Mouse (Mus musculus) C2C12 (cell line): ENCODE results near the gene Mamdc4.

ENCODE experiments used
- CEBPB ChIP-seq: IDR thresholded peaks from one replicate; pipeline ENCODE4 v1.6.1; 2011; ENCODE audit warnings: low read depth, mild to moderate bottlenecking, control low read depth, moderate library complexity
- CTCF ChIP-seq: IDR thresholded peaks from one replicate; pipeline ENCODE4 v1.5.1; 2011; ENCODE audit not compliant: control insufficient read depth, insufficient read depth, insufficient read length
- MAX ChIP-seq: IDR thresholded peaks from one replicate; pipeline ENCODE4 v1.6.1; 2011; ENCODE audit warnings: mild to moderate bottlenecking, control low read depth
- MYOD1 ChIP-seq: IDR thresholded peaks from one replicate; pipeline ENCODE4 v1.6.1; 2011; ENCODE audit warnings: low read depth; ENCODE audit not compliant: control insufficient read depth, insufficient read length
- USF1 ChIP-seq: IDR thresholded peaks from one replicate; pipeline ENCODE4 v1.6.1; 2011; ENCODE audit warnings: low read depth, mild to moderate bottlenecking, control low read depth, moderate library complexity

DNA sequence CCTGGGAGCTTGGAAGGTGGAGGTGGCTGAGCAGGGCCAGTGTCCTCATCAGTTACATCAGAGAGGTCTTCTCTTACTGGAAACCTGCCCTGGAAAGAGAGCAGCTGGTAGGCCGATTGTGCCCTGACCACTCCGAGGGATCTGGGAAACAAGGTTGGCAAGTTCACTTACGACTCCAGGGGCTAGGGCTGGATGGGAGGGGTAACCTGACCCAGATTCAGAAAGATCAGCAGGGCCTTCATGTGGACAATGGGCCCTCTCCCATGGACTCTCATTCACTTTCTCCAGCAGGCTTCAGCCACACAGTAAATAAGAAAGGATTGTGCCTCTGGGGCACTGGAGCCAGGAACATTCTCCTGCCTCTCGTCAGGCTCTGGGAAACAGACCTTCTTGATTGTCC, 10.2 kb upstream of the Mamdc4 start:
- no peak for TF ChIP-seq CTCF
- no peak for TF ChIP-seq MAX
- no peak for TF ChIP-seq MYOD1
- no peak for TF ChIP-seq USF1
- no peak for TF ChIP-seq CEBPB
